Mouse (Mus musculus) olfactory bulb, adult 2 months (tissue): Measurements from ENCODE around the gene Ccl6.

Experiments used
- CTCF ChIP-seq: fragments of 200-500 bp; IDR thresholded peaks from 2 replicates; pipeline ENCODE4 v1.5.1; 2012; ENCODE audit warnings: low read depth, mild to moderate bottlenecking, low read length, moderate library complexity; ENCODE audit not compliant: insufficient read depth
- POLR2A ChIP-seq: fragments of 200-500 bp; IDR thresholded peaks from 2 replicates; pipeline ENCODE4 v1.6.1; 2012; ENCODE audit warnings: mild to moderate bottlenecking, low read depth, low read length, moderate library complexity; ENCODE audit not compliant: insufficient read depth

- TF ChIP-seq CTCF (no peak), POLR2A (no peak)
Observed at GRCm38 (mm10) chr11:83593453-83593852, 566 bp upstream of the Ccl6 start.
